Mouse (Mus musculus): ENCODE results near the gene Mypn. TPM values are rescaled to one million over a fixed set of nuclear protein-coding genes. Genes with fewer than 3 reads are reported as not detected.

Mypn gene
- polyA plus RNA-seq, 1 experiment from 2014 or later: 1.1 TPM

DNA sequence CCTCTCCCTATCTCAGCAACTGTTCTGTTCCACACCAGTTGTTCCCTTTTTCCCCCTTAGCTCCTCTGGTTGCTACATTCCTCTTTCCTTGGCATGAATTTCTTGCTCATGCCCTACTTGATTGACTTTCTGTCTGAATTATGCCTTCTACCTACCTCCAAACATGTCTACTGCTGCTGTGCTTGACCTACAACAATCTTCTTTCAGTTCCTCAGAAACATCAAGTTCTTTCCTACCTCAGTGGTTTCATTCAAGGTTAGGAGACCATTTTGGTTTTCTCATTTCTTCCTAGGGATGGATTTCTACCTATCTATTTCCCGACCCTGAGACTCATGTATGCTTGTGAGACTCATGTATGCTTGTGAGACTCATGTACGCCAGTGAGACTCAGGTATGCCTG is 36.1 kb upstream of the Mypn start:
- WGBS: 89% methylated on average over 2 of the region's 2 CpGs

DNA sequence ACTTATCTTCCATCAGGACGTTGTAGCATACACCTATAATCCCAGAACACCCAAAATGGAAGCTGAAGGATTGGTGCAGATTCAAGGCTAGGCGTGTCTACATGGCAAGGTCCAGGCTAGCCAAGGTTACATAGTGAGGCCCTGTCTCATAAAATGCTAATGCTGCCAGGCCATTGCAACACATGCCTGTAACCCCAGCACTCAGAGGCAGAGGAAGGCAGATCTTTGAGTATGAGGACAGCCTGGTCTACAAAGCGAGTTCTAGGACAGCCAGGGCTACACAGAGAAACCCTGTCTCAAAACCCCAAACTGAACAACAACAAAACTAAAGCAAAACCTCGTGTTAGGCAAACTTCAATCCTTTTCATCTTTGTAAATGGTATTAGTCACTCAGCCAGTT is 34.3 kb upstream of the Mypn start:
- Histone ChIP-seq H3K4me2 (ENCODE audit: low read depth, low read length) (no peak overlapping the region), H3K9me3 (ENCODE audit: control insufficient read depth, low read length) (no peaks in the 10 kb centered on the region), H3K27me3 (ENCODE audit: control insufficient read depth, insufficient read depth, low read length) (no peaks in the 10 kb centered on the region), H3K9ac (replicated peaks; ENCODE audit: low read depth, low read length) (no peak overlapping the region), H3K4me3 (ENCODE audit: low read depth, low read length) (no peak overlapping the region), H3K36me3 (ENCODE audit: control insufficient read depth, insufficient read depth, low read length) (no peaks in the 10 kb centered on the region), H3K4me1 (ENCODE audit: control insufficient read depth, insufficient read depth, low read length) (peaks cover 8% of the 10 kb centered on the region; the same call in 1 of the 2 replicates), H3K27ac (ENCODE audit: low read depth, low read length) (no peak overlapping the region)
- ATAC-seq (ENCODE audit: low read depth): no peak
- 77% methylated on average over 4 of the region's 4 CpGs for WGBS

More for the DNA sequence above, 36.1 kb upstream of the Mypn start:
- no peak overlapping the region for H3K4me3 ChIP-seq (ENCODE audit: low read depth, low read length)
- no peaks in the 10 kb centered on the region for H3K27me3 ChIP-seq (ENCODE audit: control insufficient read depth, insufficient read depth, low read length)
- no peak for ATAC-seq (ENCODE audit: low read depth)
- peaks cover 11% of the 10 kb centered on the region for H3K4me1 ChIP-seq (ENCODE audit: control insufficient read depth, insufficient read depth, low read length)
- H3K27ac ChIP-seq (ENCODE audit: low read depth, low read length): no peak overlapping the region
- H3K4me2 ChIP-seq (ENCODE audit: low read depth, low read length): no peak overlapping the region
- no peak overlapping the region for H3K9ac ChIP-seq (replicated peaks; ENCODE audit: low read depth, low read length)
- H3K36me3 ChIP-seq (ENCODE audit: control insufficient read depth, insufficient read depth, low read length): no peaks in the 10 kb centered on the region
- no peaks in the 10 kb centered on the region for H3K9me3 ChIP-seq (ENCODE audit: control insufficient read depth, low read length)

DNA sequence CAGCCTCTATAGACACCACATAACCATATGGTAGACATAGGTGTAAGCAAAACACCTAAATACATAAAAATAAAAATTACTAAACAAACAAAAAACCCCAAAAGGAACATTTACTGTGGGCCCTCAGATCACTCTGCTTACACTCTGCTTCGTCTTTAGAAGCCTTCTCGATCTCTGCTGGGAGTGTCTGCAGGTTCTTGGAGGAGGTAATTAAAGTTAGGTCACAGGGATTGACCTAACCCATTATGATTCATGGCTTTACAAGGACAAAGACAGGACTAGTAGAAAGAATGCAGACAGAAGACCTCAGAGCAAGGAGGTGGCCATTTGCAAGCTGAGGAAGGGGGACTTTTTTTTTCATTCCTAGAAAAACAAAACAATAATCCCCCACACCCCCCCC is 33.5 kb upstream of the Mypn start:
- 76% methylated on average over 2 of the region's 2 CpGs for WGBS
- Histone ChIP-seq H3K9me3 (ENCODE audit: control insufficient read depth, low read length) (no peaks in the 10 kb centered on the region), H3K4me1 (ENCODE audit: control insufficient read depth, insufficient read depth, low read length) (no peaks in the 10 kb centered on the region), H3K4me2 (ENCODE audit: low read depth, low read length) (no peak overlapping the region), H3K27me3 (ENCODE audit: control insufficient read depth, insufficient read depth, low read length) (no peaks in the 10 kb centered on the region), H3K27ac (ENCODE audit: low read depth, low read length) (no peak overlapping the region), H3K9ac (replicated peaks; ENCODE audit: low read depth, low read length) (no peak overlapping the region), H3K36me3 (ENCODE audit: control insufficient read depth, insufficient read depth, low read length) (no peaks in the 10 kb centered on the region), H3K4me3 (ENCODE audit: low read depth, low read length) (no peak overlapping the region)
- ATAC-seq (ENCODE audit: low read depth): no peak

DNA sequence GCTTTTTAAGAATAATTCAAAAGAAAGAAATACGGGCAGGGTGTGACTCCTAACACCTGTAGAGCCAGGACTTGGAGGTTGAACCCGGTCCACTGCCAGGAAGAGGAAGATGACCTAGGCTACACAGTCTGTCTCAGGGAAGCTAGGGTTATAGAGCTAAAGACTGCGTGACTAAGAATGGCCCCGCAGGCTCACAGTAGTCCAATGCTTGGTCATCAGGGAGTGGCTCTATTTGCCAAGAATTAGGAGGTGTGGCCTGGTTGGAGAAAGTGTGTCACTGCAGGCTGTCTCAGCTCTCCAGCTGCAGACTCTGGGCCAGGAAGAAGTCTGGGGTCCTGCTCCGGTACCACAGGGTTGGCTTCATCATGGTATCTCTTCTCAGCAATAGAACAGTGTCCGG is 32.9 kb upstream of the Mypn start:
- no peak overlapping the region for H3K27ac ChIP-seq (ENCODE audit: low read depth, low read length)
- H3K9me3 ChIP-seq (ENCODE audit: control insufficient read depth, low read length): no peaks in the 10 kb centered on the region
- WGBS: 92% methylated on average over 6 of the region's 6 CpGs
- H3K4me3 ChIP-seq (ENCODE audit: low read depth, low read length): no peak overlapping the region
- no peak for ATAC-seq (ENCODE audit: low read depth)
- no peaks in the 10 kb centered on the region for H3K36me3 ChIP-seq (ENCODE audit: control insufficient read depth, insufficient read depth, low read length)
- no peaks in the 10 kb centered on the region for H3K27me3 ChIP-seq (ENCODE audit: control insufficient read depth, insufficient read depth, low read length)
- no peak overlapping the region for H3K9ac ChIP-seq (replicated peaks; ENCODE audit: low read depth, low read length)
- H3K4me2 ChIP-seq (ENCODE audit: low read depth, low read length): no peak overlapping the region
- no peaks in the 10 kb centered on the region for H3K4me1 ChIP-seq (ENCODE audit: control insufficient read depth, insufficient read depth, low read length)

DNA sequence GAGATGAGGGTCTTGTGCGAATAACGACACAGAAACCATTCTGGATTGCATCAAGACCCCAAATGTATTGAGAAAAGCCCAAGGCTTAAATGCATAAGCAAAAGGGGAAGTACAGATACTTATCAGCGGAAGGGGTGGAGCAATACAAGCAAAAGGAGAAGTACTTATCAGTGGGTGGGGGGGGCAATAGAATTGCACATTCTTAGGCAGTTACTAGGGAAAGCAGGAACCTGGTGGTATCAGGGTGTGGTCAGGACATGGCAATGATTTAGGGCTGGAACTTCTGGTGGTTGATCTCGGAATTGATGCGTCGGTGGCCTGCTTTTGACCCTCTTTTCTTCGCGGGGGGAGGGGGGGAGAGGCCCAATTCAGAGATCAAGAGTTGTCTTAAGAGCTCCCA is 32.1 kb upstream of the Mypn start:
- Histone ChIP-seq H3K36me3 (ENCODE audit: control insufficient read depth, insufficient read depth, low read length) (no peaks in the 10 kb centered on the region), H3K9ac (replicated peaks; ENCODE audit: low read depth, low read length) (no peak overlapping the region), H3K9me3 (ENCODE audit: control insufficient read depth, low read length) (no peaks in the 10 kb centered on the region), H3K4me1 (ENCODE audit: control insufficient read depth, insufficient read depth, low read length) (no peaks in the 10 kb centered on the region), H3K27me3 (ENCODE audit: control insufficient read depth, insufficient read depth, low read length) (no peaks in the 10 kb centered on the region), H3K4me2 (ENCODE audit: low read depth, low read length) (no peak overlapping the region), H3K27ac (ENCODE audit: low read depth, low read length) (no peak overlapping the region), H3K4me3 (ENCODE audit: low read depth, low read length) (no peak overlapping the region)
- WGBS: 86% methylated on average over 8 of the region's 8 CpGs
- no peak for ATAC-seq (ENCODE audit: low read depth)

DNA sequence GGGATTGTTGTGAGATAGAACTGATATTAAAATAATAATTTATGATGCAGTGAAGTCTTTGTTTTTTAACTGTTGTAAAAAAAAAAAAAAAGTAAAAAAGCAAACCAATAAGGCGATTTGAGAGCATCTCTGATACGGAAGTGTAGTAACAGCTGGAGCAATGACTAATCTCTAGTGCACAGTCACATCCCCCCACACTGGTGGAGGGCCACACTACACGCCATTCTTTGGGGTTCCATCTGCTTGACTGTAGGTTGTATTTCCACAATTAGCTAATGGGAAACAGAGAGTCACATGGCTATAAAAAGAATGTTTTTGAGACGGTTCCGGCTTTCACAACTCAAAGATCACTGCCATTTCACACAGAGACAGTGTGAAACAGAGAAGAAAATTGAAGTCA is 30.4 kb upstream of the Mypn start:
- no peaks in the 10 kb centered on the region for H3K27me3 ChIP-seq (ENCODE audit: control insufficient read depth, insufficient read depth, low read length)
- H3K4me2 ChIP-seq (ENCODE audit: low read depth, low read length): no peak overlapping the region
- no peak overlapping the region for H3K4me3 ChIP-seq (ENCODE audit: low read depth, low read length)
- no peaks in the 10 kb centered on the region for H3K36me3 ChIP-seq (ENCODE audit: control insufficient read depth, insufficient read depth, low read length)
- no peak overlapping the region for H3K27ac ChIP-seq (ENCODE audit: low read depth, low read length)
- no peaks in the 10 kb centered on the region for H3K9me3 ChIP-seq (ENCODE audit: control insufficient read depth, low read length)
- no peaks in the 10 kb centered on the region for H3K4me1 ChIP-seq (ENCODE audit: control insufficient read depth, insufficient read depth, low read length)
- no peak overlapping the region for H3K9ac ChIP-seq (replicated peaks; ENCODE audit: low read depth, low read length)
- ATAC-seq (ENCODE audit: low read depth): no peak
- 85% methylated on average over 5 of the region's 5 CpGs for WGBS

DNA sequence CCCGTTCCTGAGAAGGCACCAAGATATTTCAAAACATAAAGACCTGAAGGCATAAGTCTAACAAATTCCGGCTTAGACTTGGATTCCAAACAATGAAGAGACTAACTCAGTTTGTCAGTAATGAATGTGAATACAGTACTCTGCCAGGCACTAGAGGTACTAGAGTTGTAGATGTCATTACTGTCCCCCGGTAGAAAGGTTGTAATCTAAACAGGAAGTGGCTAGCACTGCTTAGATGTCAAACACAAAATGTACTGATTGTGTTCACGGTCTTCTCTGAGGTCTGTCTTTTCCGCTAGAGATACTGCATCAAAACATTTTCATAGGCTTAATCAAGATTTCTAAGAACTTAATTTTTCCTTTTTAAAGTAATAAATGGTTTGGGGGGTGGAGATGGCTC is 27.9 kb upstream of the Mypn start:
- ATAC-seq (ENCODE audit: low read depth): no peak
- 85% methylated on average over 5 of the region's 5 CpGs for WGBS
- H3K9ac ChIP-seq (replicated peaks; ENCODE audit: low read depth, low read length): no peak overlapping the region
- no peak overlapping the region for H3K4me3 ChIP-seq (ENCODE audit: low read depth, low read length)
- H3K27ac ChIP-seq (ENCODE audit: low read depth, low read length): no peak overlapping the region
- no peak overlapping the region for H3K4me2 ChIP-seq (ENCODE audit: low read depth, low read length)
- no peaks in the 10 kb centered on the region for H3K4me1 ChIP-seq (ENCODE audit: control insufficient read depth, insufficient read depth, low read length)
- no peaks in the 10 kb centered on the region for H3K36me3 ChIP-seq (ENCODE audit: control insufficient read depth, insufficient read depth, low read length)
- H3K9me3 ChIP-seq (ENCODE audit: control insufficient read depth, low read length): no peaks in the 10 kb centered on the region
- H3K27me3 ChIP-seq (ENCODE audit: control insufficient read depth, insufficient read depth, low read length): no peaks in the 10 kb centered on the region

DNA sequence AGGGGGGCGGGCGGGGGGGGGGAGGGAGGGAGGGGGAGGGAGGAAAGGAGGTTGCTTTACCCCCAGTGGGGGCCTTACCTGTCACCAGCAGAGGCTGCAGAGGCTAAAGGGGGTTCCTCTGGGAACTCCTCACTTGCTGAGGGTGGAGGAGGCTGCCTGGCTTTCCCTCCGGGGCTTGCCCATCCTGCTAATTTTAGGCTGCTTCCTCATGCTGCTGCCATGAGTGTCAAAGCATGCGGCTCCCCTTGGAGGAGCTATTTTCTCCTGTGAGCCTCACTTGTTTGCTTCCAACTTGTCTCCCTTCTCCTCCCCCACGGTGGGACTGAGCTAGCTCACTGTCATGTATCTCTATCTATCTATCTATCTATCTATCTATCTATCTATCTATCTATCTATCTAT is 27.1 kb upstream of the Mypn start:
- Histone ChIP-seq H3K4me2 (ENCODE audit: low read depth, low read length) (no peak overlapping the region), H3K4me3 (ENCODE audit: low read depth, low read length) (no peak overlapping the region), H3K9me3 (ENCODE audit: control insufficient read depth, low read length) (no peaks in the 10 kb centered on the region), H3K4me1 (ENCODE audit: control insufficient read depth, insufficient read depth, low read length) (no peaks in the 10 kb centered on the region), H3K27me3 (ENCODE audit: control insufficient read depth, insufficient read depth, low read length) (no peaks in the 10 kb centered on the region), H3K36me3 (ENCODE audit: control insufficient read depth, insufficient read depth, low read length) (no peaks in the 10 kb centered on the region), H3K27ac (ENCODE audit: low read depth, low read length) (no peak overlapping the region), H3K9ac (replicated peaks; ENCODE audit: low read depth, low read length) (no peak overlapping the region)
- 59% methylated on average over 4 of the region's 5 CpGs for WGBS
- ATAC-seq (ENCODE audit: low read depth): no peak

DNA sequence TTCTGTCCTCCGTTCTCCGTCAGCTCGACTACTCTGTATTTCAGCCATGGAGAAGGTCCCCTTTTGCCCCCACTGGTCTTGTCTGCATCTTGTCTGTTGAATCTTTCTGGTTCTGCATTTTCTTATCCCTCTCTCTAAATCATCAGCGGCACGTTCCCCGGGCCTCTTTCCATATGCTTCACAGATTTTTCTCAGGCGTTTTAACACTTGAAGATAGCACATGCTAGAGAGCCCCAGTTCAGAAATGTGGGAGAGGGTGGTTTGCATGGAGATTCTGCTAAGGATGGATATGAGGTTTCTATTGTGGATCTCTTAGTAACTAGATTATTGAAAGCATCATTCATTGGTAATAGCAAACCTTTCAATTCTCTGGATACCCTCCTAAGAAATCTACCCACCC is 26.5 kb upstream of the Mypn start:
- no peaks in the 10 kb centered on the region for H3K27me3 ChIP-seq (ENCODE audit: control insufficient read depth, insufficient read depth, low read length)
- 87% methylated on average over 7 of the region's 7 CpGs for WGBS
- H3K4me1 ChIP-seq (ENCODE audit: control insufficient read depth, insufficient read depth, low read length): no peaks in the 10 kb centered on the region
- no peak overlapping the region for H3K4me3 ChIP-seq (ENCODE audit: low read depth, low read length)
- H3K9ac ChIP-seq (replicated peaks; ENCODE audit: low read depth, low read length): no peak overlapping the region
- no peak overlapping the region for H3K4me2 ChIP-seq (ENCODE audit: low read depth, low read length)
- no peak for ATAC-seq (ENCODE audit: low read depth)
- H3K27ac ChIP-seq (ENCODE audit: low read depth, low read length): no peak overlapping the region
- no peaks in the 10 kb centered on the region for H3K36me3 ChIP-seq (ENCODE audit: control insufficient read depth, insufficient read depth, low read length)
- no peaks in the 10 kb centered on the region for H3K9me3 ChIP-seq (ENCODE audit: control insufficient read depth, low read length)

DNA sequence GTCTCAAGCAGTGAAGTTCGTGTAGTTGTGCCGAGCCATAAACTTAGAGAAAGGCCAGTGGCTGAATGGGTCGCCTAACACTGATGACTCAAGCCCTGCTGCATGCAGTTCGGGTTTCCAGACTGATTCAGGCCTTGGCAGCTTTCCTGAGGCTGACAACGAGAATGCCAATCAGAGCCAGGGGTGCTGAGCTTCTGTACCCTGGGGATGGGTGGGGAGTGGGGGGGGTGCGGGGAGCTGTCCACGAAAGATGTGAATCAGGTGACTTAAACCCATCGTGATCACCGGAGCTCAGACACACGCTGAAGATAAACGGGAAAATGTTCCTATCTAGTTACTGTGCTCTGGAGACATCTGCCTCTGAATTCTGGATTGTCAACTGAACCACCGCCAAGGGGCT is 20.6 kb upstream of the Mypn start:
- no peak overlapping the region for H3K27ac ChIP-seq (ENCODE audit: low read depth, low read length)
- ATAC-seq (ENCODE audit: low read depth): no peak
- no peak overlapping the region for H3K9ac ChIP-seq (replicated peaks; ENCODE audit: low read depth, low read length)
- H3K4me1 ChIP-seq (ENCODE audit: control insufficient read depth, insufficient read depth, low read length): no peaks in the 10 kb centered on the region
- H3K4me2 ChIP-seq (ENCODE audit: low read depth, low read length): no peak overlapping the region
- 70% methylated on average over 12 of the region's 12 CpGs for WGBS
- no peaks in the 10 kb centered on the region for H3K27me3 ChIP-seq (ENCODE audit: control insufficient read depth, insufficient read depth, low read length)
- no peaks in the 10 kb centered on the region for H3K9me3 ChIP-seq (ENCODE audit: control insufficient read depth, low read length)
- H3K4me3 ChIP-seq (ENCODE audit: low read depth, low read length): no peak overlapping the region
- H3K36me3 ChIP-seq (ENCODE audit: control insufficient read depth, insufficient read depth, low read length): no peaks in the 10 kb centered on the region
